Mouse (Mus musculus) liver, embryonic 13.5 days (tissue): ENCODE measurements around the gene Mchr1. TPM values are rescaled to one million over a fixed set of nuclear protein-coding genes. Genes with fewer than 3 reads are reported as not detected.

Experiments used
- ATAC-seq: fragments of 200-750 bp; cut with Nextera tagmentation; 2 replicates; pipeline ENCODE4 v1.8.0; 2017; ENCODE audit warnings: low read depth, mild to moderate bottlenecking, moderate number of reproducible peaks, moderate library complexity
- DNase-seq: peaks from one replicate; pipeline ENCODE4 v3.0.0; 2022
- H3K27ac ChIP-seq: fragments of 300-500 bp; sonication (generic); 2 replicates; pipeline ENCODE4 v1.5.1; 2015; ENCODE audit warnings: moderate library complexity, mild to moderate bottlenecking, inconsistent platforms
- H3K27me3 ChIP-seq: fragments of 300-500 bp; sonication (generic); 2 replicates; pipeline ENCODE4 v1.6.1; 2015; ENCODE audit warnings: mild to moderate bottlenecking, inconsistent platforms
- H3K36me3 ChIP-seq: fragments of 300-500 bp; sonication (generic); 2 replicates; pipeline ENCODE4 v1.6.1; 2015; ENCODE audit warnings: mild to moderate bottlenecking, inconsistent platforms
- H3K4me1 ChIP-seq: fragments of 300-500 bp; sonication (generic); replicated peaks from 2 replicates; pipeline ENCODE4 v1.6.1; 2015; ENCODE audit warnings: inconsistent platforms
- H3K4me2 ChIP-seq: fragments of 300-500 bp; sonication (generic); 2 replicates; pipeline ENCODE4 v1.6.1; 2015; ENCODE audit warnings: inconsistent platforms, mild to moderate bottlenecking, moderate library complexity
- H3K4me3 ChIP-seq: fragments of 300-500 bp; sonication (generic); replicated peaks from 2 replicates; pipeline ENCODE4 v1.5.1; 2015; ENCODE audit warnings: mild to moderate bottlenecking, inconsistent platforms
- H3K9ac ChIP-seq: fragments of 300-500 bp; sonication (generic); 2 replicates; pipeline ENCODE4 v1.6.1; 2015; ENCODE audit warnings: mild to moderate bottlenecking, inconsistent platforms
- H3K9me3 ChIP-seq: fragments of 300-500 bp; sonication (generic); replicated peaks from 2 replicates; pipeline ENCODE4 v1.6.1; 2016; ENCODE audit warnings: inconsistent platforms
- WGBS: fragments of 180-500 bp; shearing (Covaris S2); methylation state at CpG from one replicate; pipeline ENCODE4 v1.1.7; 2015; ENCODE audit not compliant: insufficient replicate concordance; 5-methylcytosine and 5-hydroxymethylcytosine counted together
- polyA plus RNA-seq: library from polyadenylated mRNA; unstranded; fragments of >200 nt; fragmentation: Nextera tagmentation; extraction: Ambion mirVana; gene quantifications from 2 replicates; pipeline ENCODE4 v1.2.1, GENCODE M21; 2015

The Mchr1 gene
- polyA plus RNA-seq, 1 experiment from 2014 or later: 0.10 TPM

GRCm38 (mm10) chr15:81273361-81273760 lies 38.1 kb downstream of the Mchr1 start:
- Histone ChIP-seq H3K27ac (no peak overlapping the region), H3K9ac (no peak overlapping the region), H3K27me3 (peaks cover 7% of the 10 kb centered on the region; the same call in 1 of the 2 replicates), H3K4me3 (no peak overlapping the region), H3K4me1 (peaks cover 4% of the 10 kb centered on the region; the same call in 1 of the 2 replicates), H3K36me3 (no peaks in the 10 kb centered on the region), H3K4me2 (no peak overlapping the region), H3K9me3 (no peaks in the 10 kb centered on the region)
- WGBS: 43% methylated on average over 2 of the region's 2 CpGs
- DNase-seq: no peak
- no peak for ATAC-seq

- H3K4me3 ChIP-seq: no peak overlapping the region
- no peak for ATAC-seq
- no peaks in the 10 kb centered on the region for H3K27me3 ChIP-seq
- H3K9ac ChIP-seq: no peak overlapping the region
- H3K9me3 ChIP-seq: no peaks in the 10 kb centered on the region
- DNase-seq: no peak
- no peak overlapping the region for H3K27ac ChIP-seq
- peaks cover 4% of the 10 kb centered on the region; the same call in 1 of the 2 replicates for H3K4me1 ChIP-seq
- H3K36me3 ChIP-seq: no peaks in the 10 kb centered on the region
- no peak overlapping the region for H3K4me2 ChIP-seq
- WGBS: 48% methylated on average over 11 of the region's 11 CpGs
These were observed 42.6 kb downstream of the Mchr1 start for GRCm38 (mm10) chr15:81277928-81278327.

- no peaks in the 10 kb centered on the region for H3K9me3 ChIP-seq
- peaks cover 4% of the 10 kb centered on the region; the same call in 1 of the 2 replicates for H3K4me1 ChIP-seq
- no peaks in the 10 kb centered on the region for H3K27me3 ChIP-seq
- no peak for ATAC-seq
- no peak overlapping the region for H3K9ac ChIP-seq
- no peak overlapping the region for H3K4me2 ChIP-seq
- H3K36me3 ChIP-seq: no peaks in the 10 kb centered on the region
- no peak overlapping the region for H3K4me3 ChIP-seq
- H3K27ac ChIP-seq: no peak overlapping the region
- DNase-seq: no peak
- 80% methylated on average over 6 of the region's 6 CpGs for WGBS
These were observed 43.4 kb downstream of the Mchr1 start for GRCm38 (mm10) chr15:81278699-81279098.

GRCm38 (mm10) chr15:81284121-81284734 lies 48.9 kb downstream of the Mchr1 start:
- Histone ChIP-seq H3K9me3 (no peaks in the 10 kb centered on the region), H3K9ac (no peak overlapping the region), H3K4me2 (no peak overlapping the region), H3K4me3 (no peak overlapping the region), H3K27me3 (no peaks in the 10 kb centered on the region), H3K36me3 (no peaks in the 10 kb centered on the region), H3K4me1 (no peaks in the 10 kb centered on the region), H3K27ac (no peak overlapping the region; the same call in 1 of the 2 replicates)
- ATAC-seq (no peak), DNase-seq (no peak)
- 57% methylated on average over 9 of the region's 9 CpGs for WGBS

Other genes starting within 250 kb of the Mchr1 start
- gene Mrtfa, start 44.7 kb upstream of the Mchr1 start, polyA plus RNA-seq: 3.9 and 4.9 TPM in 2 replicates
- 44.9 and 49.5 TPM in 2 replicates for gene Slc25a17, start 125.3 kb downstream of the Mchr1 start, polyA plus RNA-seq
- gene St13, start 164.6 kb downstream of the Mchr1 start, polyA plus RNA-seq: 77.9 and 98.0 TPM in 2 replicates
- 6.2 and 7.7 TPM in 2 replicates for gene Xpnpep3, start 164.6 kb downstream of the Mchr1 start, polyA plus RNA-seq
- gene Dnajb7, start 172.8 kb downstream of the Mchr1 start, polyA plus RNA-seq: 0.92 and 0.95 TPM in 2 replicates
- 336 and 337 TPM in 2 replicates for gene Rbx1, start 230.8 kb downstream of the Mchr1 start, polyA plus RNA-seq